Mouse (Mus musculus) liver, embryonic 12.5 days (tissue): Measurements from ENCODE around the gene Eif4enif1. TPM values are rescaled to one million over a fixed set of nuclear protein-coding genes. Genes with fewer than 3 reads are reported as not detected.

Experiments
- ATAC-seq: fragments of 200-750 bp; cut with Nextera tagmentation; 2 replicates; pipeline ENCODE4 v1.8.0; 2017; ENCODE audit warnings: moderate number of reproducible peaks, mild to moderate bottlenecking, moderate library complexity
- H3K27ac ChIP-seq: fragments of 300-500 bp; sonication (generic); 2 replicates; pipeline ENCODE4 v1.5.1; 2016; ENCODE audit warnings: mild to moderate bottlenecking
- H3K27me3 ChIP-seq: fragments of 300-500 bp; sonication (generic); replicated peaks from 2 replicates; pipeline ENCODE4 v1.6.1; 2016; ENCODE audit warnings: mild to moderate bottlenecking, moderate library complexity
- H3K36me3 ChIP-seq: fragments of 300-500 bp; sonication (generic); 2 replicates; pipeline ENCODE4 v1.6.1; 2016; ENCODE audit warnings: mild to moderate bottlenecking, moderate library complexity
- H3K4me1 ChIP-seq: fragments of 300-500 bp; sonication (generic); 2 replicates; pipeline ENCODE4 v1.6.1; 2016
- H3K4me2 ChIP-seq: fragments of 300-500 bp; sonication (generic); 2 replicates; pipeline ENCODE4 v1.6.1; 2016; ENCODE audit warnings: mild to moderate bottlenecking, moderate library complexity
- H3K4me3 ChIP-seq: fragments of 300-500 bp; sonication (generic); 2 replicates; pipeline ENCODE4 v1.5.1; 2016; ENCODE audit warnings: mild to moderate bottlenecking, moderate library complexity
- H3K9ac ChIP-seq: fragments of 300-500 bp; sonication (generic); 2 replicates; pipeline ENCODE4 v1.6.1; 2016; ENCODE audit warnings: mild to moderate bottlenecking, moderate library complexity
- H3K9me3 ChIP-seq: fragments of 300-500 bp; sonication (generic); replicated peaks from 2 replicates; pipeline ENCODE4 v1.6.1; 2016; ENCODE audit warnings: mild to moderate bottlenecking, moderate library complexity
- WGBS: fragments of 180-500 bp; shearing (Covaris S2); methylation state at CpG from one replicate; pipeline ENCODE4 v1.1.7; 2016; ENCODE audit not compliant: insufficient replicate concordance; 5-methylcytosine and 5-hydroxymethylcytosine counted together
- polyA plus RNA-seq: library from polyadenylated mRNA; unstranded; fragments of >200 nt; fragmentation: Nextera tagmentation; extraction: Ambion mirVana; gene quantifications from 2 replicates; pipeline ENCODE4 v1.2.1, GENCODE M21; 2016

The Eif4enif1 gene
- polyA plus RNA-seq, 1 experiment from 2014 or later, result 44.4 TPM

GRCm38 (mm10) chr11:3242395-3242794 lies 40.2 kb downstream of the Eif4enif1 start:
- Histone ChIP-seq H3K4me3 (no peak overlapping the region), H3K9ac (no peak overlapping the region), H3K9me3 (no peaks in the 10 kb centered on the region), H3K27ac (no peak overlapping the region), H3K36me3 (peaks cover 99% of the 10 kb centered on the region), H3K27me3 (no peaks in the 10 kb centered on the region), H3K4me2 (no peak overlapping the region), H3K4me1 (no peaks in the 10 kb centered on the region)
- 81% methylated on average over 7 of the region's 7 CpGs for WGBS
- no peak for ATAC-seq

GRCm38 (mm10) chr11:3243771-3244170 lies 41.6 kb downstream of the Eif4enif1 start:
- Histone ChIP-seq H3K27me3 (no peaks in the 10 kb centered on the region), H3K4me2 (no peak overlapping the region), H3K9ac (no peak overlapping the region), H3K4me1 (no peaks in the 10 kb centered on the region), H3K36me3 (peaks cover 99% of the 10 kb centered on the region), H3K4me3 (no peak overlapping the region), H3K9me3 (no peaks in the 10 kb centered on the region), H3K27ac (no peak overlapping the region)
- 85% methylated on average over 4 of the region's 4 CpGs for WGBS
- ATAC-seq, result peak; percentile 31; the same call in 1 of the 2 replicates

- ATAC-seq, result no peak
Observed at GRCm38 (mm10) chr11:3247387-3247786, 45.2 kb downstream of the Eif4enif1 start.

DNA sequence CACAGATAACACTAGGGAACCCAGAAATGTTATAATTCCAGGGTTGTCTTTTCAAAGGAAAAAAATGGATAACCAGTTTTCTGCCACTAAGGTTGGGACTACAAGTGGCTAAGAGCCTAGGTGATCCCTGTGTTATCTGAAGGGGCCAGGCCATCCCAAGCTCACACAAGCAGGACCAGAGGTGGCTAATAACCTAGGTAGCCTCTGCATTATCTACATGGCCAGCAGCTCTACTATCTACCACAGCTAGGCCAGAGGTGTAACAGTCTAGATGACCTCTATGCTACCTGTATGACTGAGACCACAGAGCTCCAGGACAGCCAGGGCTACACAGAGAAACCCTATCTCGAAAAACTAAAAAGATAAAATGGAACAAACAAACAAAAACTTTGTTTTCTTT lies 57.3 kb downstream of the Eif4enif1 start:
- H3K4me1 ChIP-seq, result peaks cover 31% of the 10 kb centered on the region
- ATAC-seq, result peak; percentile 78
- H3K27me3 ChIP-seq, result no peaks in the 10 kb centered on the region
- no peak overlapping the region for H3K4me2 ChIP-seq
- H3K36me3 ChIP-seq, result peaks cover 96% of the 10 kb centered on the region
- 73% methylated on average over 1 of the region's 1 CpGs for WGBS
- H3K9me3 ChIP-seq, result no peaks in the 10 kb centered on the region
- H3K4me3 ChIP-seq, result no peak overlapping the region
- H3K27ac ChIP-seq, result no peak overlapping the region
- peak overlapping the region; percentile 44; the same call in 1 of the 2 replicates for H3K9ac ChIP-seq

More at GRCm38 (mm10) chr11:3247387-3247786, 45.2 kb downstream of the Eif4enif1 start:
- Histone ChIP-seq H3K4me2 (no peak overlapping the region), H3K4me3 (no peak overlapping the region), H3K4me1 (no peaks in the 10 kb centered on the region), H3K9ac (no peak overlapping the region), H3K27me3 (no peaks in the 10 kb centered on the region), H3K27ac (no peak overlapping the region), H3K9me3 (no peaks in the 10 kb centered on the region), H3K36me3 (peaks cover 99% of the 10 kb centered on the region)
- 84% methylated on average over 2 of the region's 2 CpGs for WGBS

GRCm38 (mm10) chr11:3265291-3266078 lies 63.3 kb downstream of the Eif4enif1 start:
- Histone ChIP-seq H3K4me1 (peaks cover 40% of the 10 kb centered on the region), H3K4me3 (peak overlapping the region; percentile 89), H3K36me3 (peaks cover 41% of the 10 kb centered on the region), H3K9me3 (no peaks in the 10 kb centered on the region), H3K27ac (peak overlapping the region; percentile 83), H3K27me3 (no peaks in the 10 kb centered on the region), H3K4me2 (peak overlapping the region; percentile 70), H3K9ac (peak overlapping the region; percentile 94)
- no peak for ATAC-seq
- WGBS, result 2% methylated on average over 26 of the region's 26 CpGs

DNA sequence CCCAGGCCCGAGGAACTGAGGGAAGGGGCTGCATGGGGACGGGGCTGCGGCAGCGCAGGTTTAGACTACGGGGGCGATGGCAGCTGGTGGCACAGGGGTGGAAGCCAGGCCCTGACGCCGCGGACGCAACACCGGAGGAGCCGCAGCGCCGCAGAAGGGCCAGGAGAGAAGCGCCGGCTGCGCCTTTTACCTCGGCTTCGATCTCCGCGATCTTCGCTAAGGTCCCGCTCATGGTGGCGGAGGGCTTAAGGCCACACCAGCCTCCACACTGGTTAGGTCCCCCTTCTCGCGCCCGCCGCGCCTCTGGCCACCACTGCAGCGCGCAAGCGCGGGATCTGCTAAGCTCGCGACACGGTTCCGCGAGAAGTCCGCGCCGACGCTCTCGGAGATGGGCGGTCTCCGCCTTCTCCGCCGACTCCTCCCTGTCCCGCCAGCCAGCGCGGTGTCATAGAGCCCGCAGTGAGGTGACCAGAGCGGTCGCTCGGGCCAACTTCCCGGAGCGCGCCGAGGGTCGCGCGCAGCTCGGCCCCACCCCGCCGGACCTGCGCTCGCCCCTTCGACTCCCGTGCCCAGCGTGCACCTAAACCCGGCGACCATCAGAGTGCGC lies 64.0 kb downstream of the Eif4enif1 start, which contains the start of gene Drg1:
Gene Drg1, minus strand, starts transcription at position 337 of the 607 bp plus-strand sequence.
- Histone ChIP-seq H3K4me2 (peak within 1 kb of the TSS; percentile 70), H3K4me1 (peaks cover 36% of the 10 kb centered on the region), H3K27ac (peak within 1 kb of the TSS; percentile 83), H3K36me3 (peaks cover 34% of the 10 kb centered on the region), H3K27me3 (no peaks in the 10 kb centered on the region), H3K9ac (peak within 1 kb of the TSS; percentile 94), H3K4me3 (peak within 1 kb of the TSS; percentile 89), H3K9me3 (no peaks in the 10 kb centered on the region)
- ATAC-seq, result peak; percentile 98
- WGBS, result under 1% methylated on average over 54 of the region's 72 CpGs

GRCm38 (mm10) chr11:3267133-3267532 lies 64.9 kb downstream of the Eif4enif1 start:
- WGBS, result 26% methylated on average over 7 of the region's 7 CpGs

GRCm38 (mm10) chr11:3269241-3269640 lies 67.0 kb downstream of the Eif4enif1 start:
- WGBS, result 59% methylated on average over 4 of the region's 4 CpGs
- Histone ChIP-seq H3K4me1 (peaks cover 23% of the 10 kb centered on the region), H3K27ac (no peak overlapping the region), H3K9me3 (no peaks in the 10 kb centered on the region), H3K36me3 (peaks cover 5% of the 10 kb centered on the region), H3K4me3 (no peak overlapping the region), H3K4me2 (no peak overlapping the region), H3K9ac (no peak overlapping the region), H3K27me3 (no peaks in the 10 kb centered on the region)
- no peak for ATAC-seq

More at GRCm38 (mm10) chr11:3267133-3267532, 64.9 kb downstream of the Eif4enif1 start:
- H3K9ac ChIP-seq, result peak overlapping the region; percentile 94
- H3K4me3 ChIP-seq, result peak overlapping the region; percentile 89
- no peak for ATAC-seq
- H3K4me1 ChIP-seq, result peaks cover 31% of the 10 kb centered on the region
- H3K4me2 ChIP-seq, result peak overlapping the region; percentile 70
- H3K27ac ChIP-seq, result peak overlapping the region; percentile 83
- H3K36me3 ChIP-seq, result peaks cover 25% of the 10 kb centered on the region
- H3K9me3 ChIP-seq, result no peaks in the 10 kb centered on the region
- no peaks in the 10 kb centered on the region for H3K27me3 ChIP-seq

GRCm38 (mm10) chr11:3278351-3278750 lies 76.2 kb downstream of the Eif4enif1 start:
- H3K4me1 ChIP-seq, result no peaks in the 10 kb centered on the region
- no peak overlapping the region for H3K4me3 ChIP-seq
- H3K27me3 ChIP-seq, result no peaks in the 10 kb centered on the region
- H3K36me3 ChIP-seq, result no peaks in the 10 kb centered on the region
- 51% methylated on average over 5 of the region's 5 CpGs for WGBS
- no peak overlapping the region for H3K27ac ChIP-seq
- ATAC-seq, result no peak
- H3K9ac ChIP-seq, result no peak overlapping the region
- H3K4me2 ChIP-seq, result no peak overlapping the region
- peaks cover 12% of the 10 kb centered on the region for H3K9me3 ChIP-seq

DNA sequence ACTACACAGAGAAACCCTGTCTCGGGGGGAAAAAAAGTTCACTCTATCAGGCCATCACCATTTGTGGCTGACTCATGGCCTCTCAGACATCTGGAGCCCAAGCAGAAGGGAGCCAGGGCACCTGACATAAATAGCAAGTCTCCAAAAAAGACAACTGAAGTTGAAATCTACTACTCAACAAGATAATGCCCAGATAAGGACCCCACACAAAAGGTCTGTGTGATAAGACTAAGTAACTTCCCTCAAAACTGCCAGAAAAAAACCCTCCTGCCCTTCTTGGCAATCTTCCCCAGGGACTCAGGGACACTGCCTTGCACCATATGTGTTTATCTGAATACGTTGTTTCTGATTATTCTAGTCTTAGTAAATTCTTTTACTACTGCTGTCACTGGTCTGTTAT lies 77.5 kb downstream of the Eif4enif1 start:
- no peak for ATAC-seq
- no peak overlapping the region for H3K27ac ChIP-seq
- no peaks in the 10 kb centered on the region for H3K4me1 ChIP-seq
- peaks cover 12% of the 10 kb centered on the region for H3K9me3 ChIP-seq
- no peaks in the 10 kb centered on the region for H3K27me3 ChIP-seq
- 39% methylated on average over 2 of the region's 2 CpGs for WGBS
- no peak overlapping the region for H3K4me3 ChIP-seq
- no peak overlapping the region for H3K9ac ChIP-seq
- no peaks in the 10 kb centered on the region for H3K36me3 ChIP-seq
- no peak overlapping the region for H3K4me2 ChIP-seq

DNA sequence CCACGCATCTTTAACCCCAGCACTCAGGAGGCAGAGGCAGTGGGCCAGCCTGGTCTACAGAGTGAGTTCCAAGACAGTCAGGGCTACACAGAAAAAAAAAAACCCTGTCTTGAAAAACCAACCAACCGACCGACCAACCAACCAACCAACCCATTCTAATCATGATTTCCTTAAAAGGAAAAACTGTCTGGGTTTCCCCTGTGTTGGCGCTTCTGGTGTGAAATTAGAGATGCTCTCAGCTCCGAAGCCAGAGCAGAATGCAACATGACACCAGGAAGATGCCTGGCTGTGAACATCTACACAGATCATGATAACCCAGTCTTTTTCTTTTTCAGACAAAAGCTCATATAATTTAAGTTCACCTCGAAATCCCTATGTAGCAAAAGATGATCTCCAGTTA lies 80.7 kb downstream of the Eif4enif1 start:
- Histone ChIP-seq H3K27me3 (no peaks in the 10 kb centered on the region), H3K36me3 (no peaks in the 10 kb centered on the region), H3K4me3 (no peak overlapping the region), H3K9me3 (peaks cover 12% of the 10 kb centered on the region), H3K4me2 (no peak overlapping the region), H3K9ac (no peak overlapping the region), H3K4me1 (peaks cover 8% of the 10 kb centered on the region), H3K27ac (no peak overlapping the region)
- ATAC-seq, result no peak
- WGBS, result 74% methylated on average over 6 of the region's 6 CpGs

DNA sequence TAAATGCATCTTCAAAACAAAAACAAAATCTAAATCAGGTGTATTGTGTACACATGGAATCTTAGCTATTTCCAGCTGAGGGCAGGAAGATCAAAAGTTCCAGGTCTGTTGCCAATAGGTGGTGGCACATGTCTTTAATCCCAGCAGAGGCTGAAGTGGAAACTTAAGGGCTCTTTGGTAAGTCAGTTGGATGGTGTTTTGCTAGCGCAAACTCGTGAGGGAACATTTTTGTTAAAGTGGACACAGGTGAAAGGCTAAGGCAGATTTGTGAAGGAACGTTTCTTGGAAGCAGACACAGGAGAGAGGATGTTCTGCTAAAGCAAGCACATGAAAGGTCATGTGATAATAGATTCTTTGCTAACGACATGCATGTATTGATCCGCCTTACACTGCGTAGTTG lies 81.5 kb downstream of the Eif4enif1 start:
- Histone ChIP-seq H3K9ac (no peak overlapping the region), H3K4me3 (no peak overlapping the region), H3K4me2 (no peak overlapping the region), H3K27me3 (0 out of 2 replicates have a peak, but pooled peaks cover 1% of the 10 kb centered on the region), H3K9me3 (peaks cover 12% of the 10 kb centered on the region), H3K4me1 (peaks cover 16% of the 10 kb centered on the region), H3K27ac (no peak overlapping the region), H3K36me3 (no peaks in the 10 kb centered on the region)
- ATAC-seq, result no peak
- WGBS, result 79% methylated on average over 6 of the region's 6 CpGs
